Mouse (Mus musculus) stomach, postnatal 0 days (tissue): Measurements from ENCODE around the gene Tm9sf3. TPM values are rescaled to one million over a fixed set of nuclear protein-coding genes. Genes with fewer than 3 reads are reported as not detected.

Source experiments
- ATAC-seq: fragments of 200-750 bp; cut with Nextera tagmentation; 2 replicates; pipeline ENCODE4 v1.8.0; 2017; ENCODE audit not compliant: low FRiP score, low TSS enrichment
- DNase-seq: peaks from one replicate; pipeline ENCODE4 v3.0.0-alpha.2; 2016; ENCODE audit warnings: low spot score
- H3K27ac ChIP-seq: fragments of 300-500 bp; sonication (generic); replicated peaks from 2 replicates; pipeline ENCODE4 v1.5.1; 2014; ENCODE audit warnings: mild to moderate bottlenecking, control low read depth
- H3K27me3 ChIP-seq: fragments of 300-500 bp; sonication (generic); 2 replicates; pipeline ENCODE4 v1.6.1; 2014; ENCODE audit warnings: low read length; ENCODE audit not compliant: control insufficient read depth, insufficient read depth
- H3K36me3 ChIP-seq: fragments of 300-500 bp; sonication (generic); 2 replicates; pipeline ENCODE4 v1.6.1; 2014; ENCODE audit warnings: low read length, mixed read lengths; ENCODE audit not compliant: control insufficient read depth, insufficient read depth
- H3K4me1 ChIP-seq: fragments of 300-500 bp; sonication (generic); replicated peaks from 2 replicates; pipeline ENCODE4 v1.6.1; 2014; ENCODE audit warnings: antibody characterized with exemption; ENCODE audit not compliant: control insufficient read depth, insufficient read depth
- H3K4me2 ChIP-seq: fragments of 300-500 bp; sonication (generic); replicated peaks from 2 replicates; pipeline ENCODE4 v1.6.1; 2014; ENCODE audit warnings: low read depth, mild to moderate bottlenecking, control low read depth, moderate library complexity
- H3K4me3 ChIP-seq: fragments of 300-500 bp; sonication (generic); 2 replicates; pipeline ENCODE4 v1.5.1; 2014; ENCODE audit warnings: low read depth, low read length, control low read depth
- H3K9ac ChIP-seq: fragments of 300-500 bp; sonication (generic); 2 replicates; pipeline ENCODE4 v1.6.1; 2014; ENCODE audit warnings: mild to moderate bottlenecking, low read length, control low read depth, mixed read lengths
- H3K9me3 ChIP-seq: fragments of 300-500 bp; sonication (generic); 2 replicates; pipeline ENCODE4 v1.6.1; 2016; ENCODE audit warnings: low read length; ENCODE audit not compliant: control insufficient read depth
- CTCF ChIP-seq: IDR thresholded peaks from 2 replicates; pipeline ENCODE4 v1.5.1; 2016; ENCODE audit warnings: antibody characterized with exemption, low read depth, mild to moderate bottlenecking, moderate library complexity
- EP300 ChIP-seq: optimal IDR thresholded peaks from 2 replicates; pipeline ENCODE3; 2016; ENCODE audit warnings: antibody characterized with exemption
- WGBS: fragments of 180-500 bp; shearing (Covaris S2); extraction: QIAGEN DNeasy Blood & Tissue Kit; methylation state at CpG from one replicate; pipeline ENCODE4 v1.1.7; 2014; 5-methylcytosine and 5-hydroxymethylcytosine counted together
- polyA plus RNA-seq: library from polyadenylated mRNA; unstranded; fragments of >200 nt; fragmentation: Nextera tagmentation; extraction: Ambion mirVana; gene quantifications from 2 replicates; pipeline ENCODE4 v1.2.1, GENCODE M21; 2015

The Tm9sf3 gene
- polyA plus RNA-seq, 1 experiment from 2014 or later: 138 TPM

DNA sequence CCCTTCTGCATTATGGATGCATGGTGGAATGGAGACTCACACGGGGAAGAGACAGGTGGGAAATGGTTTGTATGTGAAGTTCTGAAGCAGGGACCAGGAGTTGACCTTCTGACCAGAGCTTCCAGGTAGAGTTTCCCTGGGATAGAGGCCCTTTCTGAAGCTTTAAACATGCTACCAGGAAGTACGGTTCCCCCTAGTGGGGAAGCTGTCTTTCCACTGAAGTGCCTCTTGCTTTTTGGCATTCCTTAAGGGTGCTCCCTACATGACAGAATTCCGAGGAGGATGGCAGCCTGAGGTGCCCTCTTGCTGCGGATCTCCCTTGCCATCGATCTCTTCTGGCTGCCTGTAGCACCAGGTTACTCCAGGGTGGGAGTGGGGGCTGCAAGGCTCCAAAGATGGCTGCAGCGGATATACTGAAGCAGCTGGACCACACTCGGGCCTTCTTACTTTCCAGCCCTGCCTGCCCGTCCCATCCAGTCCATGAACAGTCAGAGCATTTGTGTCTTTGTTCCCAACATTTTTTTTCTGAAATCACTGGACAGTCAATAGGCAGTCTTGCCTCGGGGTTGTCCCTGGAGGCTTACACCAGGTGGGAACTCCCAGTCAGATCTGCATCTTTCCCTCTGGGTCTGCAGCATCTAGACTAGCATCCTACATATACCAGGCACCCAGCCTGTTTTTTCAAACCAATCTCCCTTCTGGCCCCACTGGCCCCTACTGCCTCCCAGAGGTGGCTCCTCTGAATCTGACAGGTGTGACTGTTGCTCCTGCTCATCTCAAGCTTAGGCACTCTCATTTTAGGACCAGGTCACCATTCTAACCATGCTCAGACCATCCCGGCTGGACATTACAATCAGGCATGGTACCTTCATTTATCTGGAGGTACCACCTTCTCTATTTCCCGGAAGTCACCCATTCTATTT, 59.4 kb downstream of the Tm9sf3 start:
- Histone ChIP-seq H3K4me2 (no peak overlapping the region), H3K4me1 (no peaks in the 10 kb centered on the region), H3K27me3 (peaks cover 3% of the 10 kb centered on the region; the same call in 1 of the 2 replicates), H3K9ac (no peak overlapping the region), H3K36me3 (no peaks in the 10 kb centered on the region), H3K27ac (no peak overlapping the region), H3K4me3 (no peak overlapping the region), H3K9me3 (no peaks in the 10 kb centered on the region)
- DNase-seq (no peak), ATAC-seq (no peak)
- TF ChIP-seq CTCF (peak; percentile 64), EP300 (no peak)
- 69% methylated on average over 11 of the region's 11 CpGs for WGBS

DNA sequence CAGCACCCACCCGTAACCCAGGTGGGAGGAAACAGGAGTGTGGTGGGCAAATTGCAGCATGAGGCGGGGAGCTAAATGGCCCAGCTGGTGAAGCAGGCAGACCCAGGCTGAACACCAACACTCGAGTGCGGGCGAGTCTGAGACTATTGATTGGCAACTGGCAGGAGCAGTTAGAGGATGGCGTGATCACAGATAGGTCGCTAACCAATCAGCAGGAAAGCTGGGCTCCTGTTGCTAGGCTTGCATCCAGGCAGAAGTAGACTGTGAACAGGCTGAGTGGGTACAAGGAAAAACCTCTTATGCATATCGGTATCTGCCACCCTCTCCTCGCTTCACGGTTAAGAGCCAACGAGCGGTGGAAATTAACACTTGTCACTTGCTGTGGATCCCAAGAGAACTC, 66.2 kb downstream of the Tm9sf3 start:
- ATAC-seq (no peak), DNase-seq (no peak)
- H3K4me2 ChIP-seq: no peak overlapping the region
- 82% methylated on average over 12 of the region's 12 CpGs for WGBS
- no peaks in the 10 kb centered on the region for H3K4me1 ChIP-seq
- TF ChIP-seq EP300: no peak
- no peak for TF ChIP-seq CTCF
- no peaks in the 10 kb centered on the region for H3K36me3 ChIP-seq
- H3K4me3 ChIP-seq: no peak overlapping the region
- H3K9ac ChIP-seq: no peak overlapping the region
- no peaks in the 10 kb centered on the region for H3K27me3 ChIP-seq
- no peaks in the 10 kb centered on the region for H3K9me3 ChIP-seq
- no peak overlapping the region for H3K27ac ChIP-seq

DNA sequence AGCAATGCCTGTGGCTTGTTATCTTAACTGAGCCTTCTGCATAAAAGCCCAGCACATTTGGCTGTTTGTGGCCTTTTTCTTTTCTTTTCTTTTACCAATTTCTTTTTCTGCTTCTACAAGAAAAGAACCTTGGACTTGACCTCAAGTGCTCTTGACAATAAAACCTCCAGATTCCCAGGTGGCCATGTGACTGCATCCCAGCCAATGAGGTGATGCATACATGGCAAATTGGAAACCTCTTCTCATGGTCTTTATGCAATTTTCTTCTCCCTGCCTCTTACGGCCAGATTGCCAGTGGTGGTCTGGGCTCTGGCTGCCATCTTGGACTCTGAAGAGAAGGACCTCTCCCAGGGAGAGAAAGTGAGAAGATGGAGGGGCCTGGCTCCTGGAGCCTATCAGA, 70.4 kb downstream of the Tm9sf3 start:
- ATAC-seq (no peak), DNase-seq (no peak)
- Histone ChIP-seq H3K4me3 (no peak overlapping the region), H3K4me2 (no peak overlapping the region), H3K4me1 (no peaks in the 10 kb centered on the region), H3K36me3 (no peaks in the 10 kb centered on the region), H3K27me3 (no peaks in the 10 kb centered on the region), H3K27ac (no peak overlapping the region), H3K9ac (no peak overlapping the region), H3K9me3 (no peaks in the 10 kb centered on the region)
- TF ChIP-seq CTCF (no peak), EP300 (no peak)
- 73% methylated on average over 1 of the region's 1 CpGs for WGBS

DNA sequence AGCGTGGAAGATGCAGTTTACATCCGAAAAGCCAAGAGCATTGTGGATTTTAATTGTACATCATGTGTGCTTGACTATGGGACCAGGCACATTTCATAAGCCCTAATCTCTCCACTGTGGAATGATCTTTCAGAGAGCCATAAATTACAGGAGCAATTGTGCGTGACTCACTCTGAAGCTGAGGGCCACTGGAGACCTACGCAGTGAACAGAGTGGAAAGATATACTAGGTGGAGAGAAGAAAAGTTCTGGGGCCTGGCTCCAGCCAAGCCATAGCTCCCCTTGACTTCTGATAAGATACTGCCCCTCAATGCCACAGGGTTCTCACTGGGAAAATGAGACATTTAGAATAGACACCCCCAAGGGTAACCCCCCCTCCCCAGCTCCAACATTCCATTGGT, 70.8 kb downstream of the Tm9sf3 start:
- no peak overlapping the region for H3K27ac ChIP-seq
- H3K4me3 ChIP-seq: no peak overlapping the region
- no peak for TF ChIP-seq EP300
- TF ChIP-seq CTCF: no peak
- 84% methylated on average over 4 of the region's 4 CpGs for WGBS
- H3K36me3 ChIP-seq: no peaks in the 10 kb centered on the region
- ATAC-seq (no peak), DNase-seq (no peak)
- H3K4me2 ChIP-seq: no peak overlapping the region
- no peak overlapping the region for H3K9ac ChIP-seq
- H3K27me3 ChIP-seq: no peaks in the 10 kb centered on the region
- no peaks in the 10 kb centered on the region for H3K4me1 ChIP-seq
- no peaks in the 10 kb centered on the region for H3K9me3 ChIP-seq

DNA sequence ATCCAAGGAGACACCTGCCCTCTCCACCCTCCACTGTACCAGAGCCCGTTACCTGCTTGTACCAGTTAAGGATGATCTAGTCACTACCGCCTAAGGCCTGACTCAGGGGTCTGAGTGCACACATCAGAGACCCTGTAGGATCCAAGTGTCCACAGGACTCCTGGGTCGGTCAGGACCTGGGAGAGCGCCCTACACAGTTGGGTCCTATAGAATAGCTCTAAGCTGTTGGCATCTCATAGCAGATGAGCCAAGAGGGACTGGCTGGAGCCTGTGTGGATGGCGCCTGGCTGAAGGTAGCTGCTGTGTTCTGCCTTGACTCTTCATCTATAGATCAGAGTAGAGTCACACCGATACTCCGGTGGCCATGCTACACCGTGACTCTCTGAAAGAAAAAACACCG, 72.1 kb downstream of the Tm9sf3 start:
- no peak for TF ChIP-seq EP300
- Histone ChIP-seq H3K27ac (no peak overlapping the region), H3K4me2 (no peak overlapping the region), H3K4me1 (no peaks in the 10 kb centered on the region), H3K9me3 (no peaks in the 10 kb centered on the region), H3K27me3 (no peaks in the 10 kb centered on the region), H3K4me3 (no peak overlapping the region), H3K36me3 (no peaks in the 10 kb centered on the region), H3K9ac (no peak overlapping the region)
- ATAC-seq: no peak
- WGBS: 82% methylated on average over 9 of the region's 9 CpGs
- no peak for DNase-seq

DNA sequence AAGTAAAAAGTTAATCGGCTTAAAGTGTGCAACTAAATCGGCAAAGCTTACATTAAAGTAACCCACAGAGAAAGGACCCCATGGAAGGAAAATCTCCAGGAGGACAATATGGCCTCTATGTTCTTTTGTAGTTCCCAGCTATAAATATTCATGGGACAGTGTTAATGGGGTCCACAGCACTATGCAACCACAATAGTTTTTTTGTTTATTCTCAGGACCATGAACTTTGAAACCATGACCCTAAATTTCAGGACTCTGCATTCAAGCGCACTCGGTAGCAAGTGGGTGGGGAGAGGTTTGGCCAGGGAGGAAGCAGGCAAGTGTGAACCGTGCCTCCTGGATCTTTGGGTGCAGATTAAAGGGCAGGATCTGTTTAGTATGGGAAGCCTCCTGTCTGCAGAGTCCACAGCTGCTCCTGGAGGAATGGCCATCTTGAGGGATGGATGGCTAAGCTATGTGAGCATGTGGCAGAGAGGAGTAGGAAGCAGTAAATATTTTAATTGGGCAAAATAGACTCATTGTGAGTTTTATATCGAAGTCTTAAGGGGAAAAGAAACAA, 72.8 kb downstream of the Tm9sf3 start:
- TF ChIP-seq EP300 (no peak), CTCF (no peak)
- no peaks in the 10 kb centered on the region for H3K9me3 ChIP-seq
- WGBS: 61% methylated on average over 6 of the region's 6 CpGs

More for the DNA sequence above, 72.8 kb downstream of the Tm9sf3 start:
- Histone ChIP-seq H3K36me3 (no peaks in the 10 kb centered on the region), H3K4me2 (no peak overlapping the region), H3K4me1 (no peaks in the 10 kb centered on the region), H3K27ac (no peak overlapping the region), H3K27me3 (no peaks in the 10 kb centered on the region), H3K4me3 (no peak overlapping the region), H3K9ac (no peak overlapping the region)
- no peak for DNase-seq
- no peak for ATAC-seq
